Mouse (Mus musculus): ENCODE results near the gene Pik3r3. TPM values are rescaled to one million over a fixed set of nuclear protein-coding genes. Genes with fewer than 3 reads are reported as not detected.

Gene Pik3r3
- polyA plus RNA-seq, 1 experiment, result 26.0 TPM

- no peak overlapping the region for H3K27ac ChIP-seq (ENCODE audit: control insufficient read depth, insufficient read depth, low read length)
These were observed 27.6 kb upstream of the Pik3r3 start for GRCm38 (mm10) chr4:116193583-116194383.

GRCm38 (mm10) chr4:116198422-116198821 is 23.0 kb upstream of the Pik3r3 start:
- TF ChIP-seq POLR2A (IDR thresholded peaks at IDR 0.05; ENCODE audit: control insufficient read depth, extremely low read depth, insufficient read depth, low read length, poor library complexity) (no peak), CTCF (IDR thresholded peaks at IDR 0.05; ENCODE audit: borderline replicate concordance, control insufficient read depth, extremely low read depth, insufficient read depth, low read length, poor library complexity) (no peak)
- H3K36me3 ChIP-seq (ENCODE audit: control insufficient read depth, insufficient read depth, low read length), result no peaks in the 10 kb centered on the region
- no peaks in the 10 kb centered on the region for H3K4me1 ChIP-seq (replicated peaks; ENCODE audit: control insufficient read depth, insufficient read depth, low read length)
- H3K27ac ChIP-seq (ENCODE audit: control insufficient read depth, insufficient read depth, low read length), result no peak overlapping the region
- peak; percentile 31 for DNase-seq
- no peak overlapping the region for H3K4me3 ChIP-seq (ENCODE audit: control insufficient read depth, insufficient read depth, low read length)
- WGBS, result 91% methylated on average over 2 of the region's 2 CpGs
- no peaks in the 10 kb centered on the region for H3K27me3 ChIP-seq (ENCODE audit: control insufficient read depth, insufficient read depth, low read length)

More at GRCm38 (mm10) chr4:116193583-116194383, 27.6 kb upstream of the Pik3r3 start:
- DNase-seq, result no peak
- 92% methylated on average over 9 of the region's 9 CpGs for WGBS
- H3K36me3 ChIP-seq (ENCODE audit: control insufficient read depth, insufficient read depth, low read length), result no peaks in the 10 kb centered on the region
- no peaks in the 10 kb centered on the region for H3K27me3 ChIP-seq (ENCODE audit: control insufficient read depth, insufficient read depth, low read length)
- no peak overlapping the region for H3K4me3 ChIP-seq (ENCODE audit: control insufficient read depth, insufficient read depth, low read length)
- H3K4me1 ChIP-seq (replicated peaks; ENCODE audit: control insufficient read depth, insufficient read depth, low read length), result no peaks in the 10 kb centered on the region; the same call in 1 of the 2 replicates
- no peak for TF ChIP-seq POLR2A (IDR thresholded peaks at IDR 0.05; ENCODE audit: control insufficient read depth, extremely low read depth, insufficient read depth, low read length, poor library complexity)
- TF ChIP-seq CTCF (IDR thresholded peaks at IDR 0.05; ENCODE audit: borderline replicate concordance, control insufficient read depth, extremely low read depth, insufficient read depth, low read length, poor library complexity), result no peak

GRCm38 (mm10) chr4:116204422-116204821 is 17.0 kb upstream of the Pik3r3 start:
- 90% methylated on average over 3 of the region's 3 CpGs for WGBS
- Histone ChIP-seq H3K36me3 (ENCODE audit: control insufficient read depth, insufficient read depth, low read length) (no peaks in the 10 kb centered on the region), H3K4me3 (ENCODE audit: control insufficient read depth, insufficient read depth, low read length) (no peak overlapping the region), H3K4me1 (replicated peaks; ENCODE audit: control insufficient read depth, insufficient read depth, low read length) (no peaks in the 10 kb centered on the region), H3K27me3 (ENCODE audit: control insufficient read depth, insufficient read depth, low read length) (no peaks in the 10 kb centered on the region), H3K27ac (ENCODE audit: control insufficient read depth, insufficient read depth, low read length) (no peak overlapping the region)
- DNase-seq, result no peak
- TF ChIP-seq CTCF (IDR thresholded peaks at IDR 0.05; ENCODE audit: borderline replicate concordance, control insufficient read depth, extremely low read depth, insufficient read depth, low read length, poor library complexity), result no peak
- no peak for TF ChIP-seq POLR2A (IDR thresholded peaks at IDR 0.05; ENCODE audit: control insufficient read depth, extremely low read depth, insufficient read depth, low read length, poor library complexity)

GRCm38 (mm10) chr4:116206531-116206930 is 14.9 kb upstream of the Pik3r3 start:
- DNase-seq, result no peak
- Histone ChIP-seq H3K4me3 (ENCODE audit: control insufficient read depth, insufficient read depth, low read length) (no peak overlapping the region), H3K27ac (ENCODE audit: control insufficient read depth, insufficient read depth, low read length) (no peak overlapping the region), H3K4me1 (replicated peaks; ENCODE audit: control insufficient read depth, insufficient read depth, low read length) (no peaks in the 10 kb centered on the region), H3K27me3 (ENCODE audit: control insufficient read depth, insufficient read depth, low read length) (no peaks in the 10 kb centered on the region), H3K36me3 (ENCODE audit: control insufficient read depth, insufficient read depth, low read length) (no peaks in the 10 kb centered on the region)
- WGBS, result 86% methylated on average over 4 of the region's 4 CpGs
- TF ChIP-seq CTCF (IDR thresholded peaks at IDR 0.05; ENCODE audit: borderline replicate concordance, control insufficient read depth, extremely low read depth, insufficient read depth, low read length, poor library complexity) (no peak), POLR2A (IDR thresholded peaks at IDR 0.05; ENCODE audit: control insufficient read depth, extremely low read depth, insufficient read depth, low read length, poor library complexity) (no peak)

- Histone ChIP-seq H3K27ac (ENCODE audit: control insufficient read depth, insufficient read depth, low read length) (no peak overlapping the region), H3K4me3 (ENCODE audit: control insufficient read depth, insufficient read depth, low read length) (no peak overlapping the region), H3K27me3 (ENCODE audit: control insufficient read depth, insufficient read depth, low read length) (no peaks in the 10 kb centered on the region), H3K4me1 (replicated peaks; ENCODE audit: control insufficient read depth, insufficient read depth, low read length) (no peaks in the 10 kb centered on the region), H3K36me3 (ENCODE audit: control insufficient read depth, insufficient read depth, low read length) (no peaks in the 10 kb centered on the region)
- no peak for DNase-seq
- WGBS, result 91% methylated on average over 1 of the region's 1 CpGs
- no peak for TF ChIP-seq CTCF (IDR thresholded peaks at IDR 0.05; ENCODE audit: borderline replicate concordance, control insufficient read depth, extremely low read depth, insufficient read depth, low read length, poor library complexity)
- TF ChIP-seq POLR2A (IDR thresholded peaks at IDR 0.05; ENCODE audit: control insufficient read depth, extremely low read depth, insufficient read depth, low read length, poor library complexity), result no peak
These were observed 12.5 kb upstream of the Pik3r3 start for GRCm38 (mm10) chr4:116208891-116209290.

- H3K4me1 ChIP-seq (replicated peaks; ENCODE audit: control insufficient read depth, insufficient read depth, low read length), result peaks cover 2% of the 10 kb centered on the region
- no peak overlapping the region for H3K27ac ChIP-seq (ENCODE audit: control insufficient read depth, insufficient read depth, low read length)
- DNase-seq, result no peak
- 94% methylated on average over 2 of the region's 2 CpGs for WGBS
- no peaks in the 10 kb centered on the region for H3K36me3 ChIP-seq (ENCODE audit: control insufficient read depth, insufficient read depth, low read length)
- TF ChIP-seq CTCF (IDR thresholded peaks at IDR 0.05; ENCODE audit: borderline replicate concordance, control insufficient read depth, extremely low read depth, insufficient read depth, low read length, poor library complexity) (no peak), POLR2A (IDR thresholded peaks at IDR 0.05; ENCODE audit: control insufficient read depth, extremely low read depth, insufficient read depth, low read length, poor library complexity) (no peak)
- H3K27me3 ChIP-seq (ENCODE audit: control insufficient read depth, insufficient read depth, low read length), result no peaks in the 10 kb centered on the region
- H3K4me3 ChIP-seq (ENCODE audit: control insufficient read depth, insufficient read depth, low read length), result no peak overlapping the region
These were observed 5.4 kb upstream of the Pik3r3 start for GRCm38 (mm10) chr4:116215895-116216605.
